In genomic region chr17:64123732-64124131, GRCm38 (mm10) we compare ENCODE assay signal across 15 mouse cellular contexts.
A peak's percentile ranks its signal among the peaks of the same experiment; 100 is the strongest.
DNase-seq lines count a peak whose midpoint lies in the region; ATAC-seq and TF ChIP-seq lines count a peak whose summit lies in the region.
"Had no signal": no experiment of that assay in that cellular context is flagged by ENCODE, and none has a peak within 500 bp of the region (broad histone marks: within the 10 kb centered on the region; RNA-seq: fewer than 3 reads in every experiment).

No protein-coding gene starts in this region.

- 97% methylated on average over 3 of the region's 3 CpGs for WGBS in midbrain, embryonic 11.5 days
- WGBS in midbrain, postnatal 0 days, result 79% methylated on average over 3 of the region's 3 CpGs

- no peak overlapping the region for H3K27ac ChIP-seq in midbrain, embryonic 11.5 days (ENCODE audit: low read depth, low read length)
- H3K27ac ChIP-seq in midbrain, postnatal 0 days (ENCODE audit: low read depth, low read length), result no peak overlapping the region
- H3K27ac ChIP-seq: embryonic facial prominence, embryonic 15.5 days; hindbrain, embryonic 13.5 days; intestine, embryonic 15.5 days; midbrain, embryonic 10.5 days had no signal

- H3K9me3 ChIP-seq in midbrain, embryonic 11.5 days (ENCODE audit: control insufficient read depth, low read length), result no peaks in the 10 kb centered on the region
- no peaks in the 10 kb centered on the region for H3K9me3 ChIP-seq in midbrain, postnatal 0 days (ENCODE audit: low read length)
- H3K9me3 ChIP-seq: embryonic facial prominence, embryonic 15.5 days; hindbrain, embryonic 13.5 days; intestine, embryonic 15.5 days; midbrain, embryonic 10.5 days had no signal

- no peaks in the 10 kb centered on the region for H3K27me3 ChIP-seq in midbrain, embryonic 11.5 days (ENCODE audit: control insufficient read depth, insufficient read depth, low read length)
- no peaks in the 10 kb centered on the region for H3K27me3 ChIP-seq in midbrain, postnatal 0 days (ENCODE audit: insufficient read depth, low read length)
- H3K27me3 ChIP-seq: embryonic facial prominence, embryonic 15.5 days; hindbrain, embryonic 13.5 days; intestine, embryonic 15.5 days had no signal

- H3K4me1 ChIP-seq in midbrain, embryonic 11.5 days (ENCODE audit: control insufficient read depth, insufficient read depth, low read length), result no peaks in the 10 kb centered on the region
- H3K4me1 ChIP-seq in midbrain, postnatal 0 days (ENCODE audit: insufficient read depth, low read length), result no peaks in the 10 kb centered on the region
- H3K4me1 ChIP-seq: hindbrain, embryonic 13.5 days; intestine, embryonic 15.5 days; midbrain, embryonic 10.5 days had no signal

- no peak overlapping the region for H3K4me2 ChIP-seq in midbrain, embryonic 11.5 days
- no peak overlapping the region for H3K4me2 ChIP-seq in midbrain, postnatal 0 days (ENCODE audit: low read depth, low read length, poor library complexity, severe bottlenecking)
- H3K4me2 ChIP-seq: embryonic facial prominence, embryonic 15.5 days; hindbrain, embryonic 13.5 days; intestine, embryonic 15.5 days; lung, embryonic 14.5 days had no signal

- peak; percentile 50 for DNase-seq in gastrocnemius, postnatal 25 days
- no peak for DNase-seq in gastrocnemius, postnatal 10 days
- DNase-seq in midbrain, embryonic 11.5 days (ENCODE audit: low spot score, missing footprints), result peak; percentile 75
- no peak for DNase-seq in midbrain, postnatal 0 days (ENCODE audit: low spot score)
- DNase-seq in heart, postnatal 4 days, result peak; percentile 34
- no peak for DNase-seq in left cerebral cortex, adult 11 months (ENCODE audit: low spot score)
- DNase-seq in natural killer cell, adult 2 months (ENCODE audit: low spot score in 2 of 2), result no peak
- DNase-seq in embryo, embryonic 10.5 days (ENCODE audit: low spot score), result no peak
- DNase-seq: cerebellum, adult 11 months; lung, embryonic 14.5 days; thymus, postnatal 25 days had no signal

- ATAC-seq in midbrain, embryonic 11.5 days (ENCODE audit: low FRiP score), result no peak
- no peak for ATAC-seq in midbrain, postnatal 0 days (ENCODE audit: low FRiP score)
- ATAC-seq: intestine, embryonic 15.5 days had no signal

- H3K9ac ChIP-seq in midbrain, embryonic 11.5 days (ENCODE audit: low read length), result no peak overlapping the region
- H3K9ac ChIP-seq in midbrain, postnatal 0 days (replicated peaks; ENCODE audit: low read length, poor library complexity, severe bottlenecking), result no peak overlapping the region
- H3K9ac ChIP-seq: embryonic facial prominence, embryonic 15.5 days; hindbrain, embryonic 13.5 days; intestine, embryonic 15.5 days; lung, embryonic 14.5 days had no signal

- H3K4me3 ChIP-seq in midbrain, embryonic 11.5 days (ENCODE audit: low read depth, low read length), result no peak overlapping the region
- H3K4me3 ChIP-seq in midbrain, postnatal 0 days (ENCODE audit: low read depth, low read length), result no peak overlapping the region
- H3K4me3 ChIP-seq: embryonic facial prominence, embryonic 15.5 days; hindbrain, embryonic 13.5 days; intestine, embryonic 15.5 days; midbrain, embryonic 10.5 days had no signal

- H3K36me3 ChIP-seq in midbrain, embryonic 11.5 days (ENCODE audit: control insufficient read depth, insufficient read depth, low read length), result no peaks in the 10 kb centered on the region
- H3K36me3 ChIP-seq in midbrain, postnatal 0 days (ENCODE audit: insufficient read depth, low read length), result no peaks in the 10 kb centered on the region; the same call in 1 of the 2 replicates
- H3K36me3 ChIP-seq: embryonic facial prominence, embryonic 15.5 days; hindbrain, embryonic 13.5 days; intestine, embryonic 15.5 days; midbrain, embryonic 10.5 days had no signal

- TF ChIP-seq CTCF in midbrain, postnatal 0 days (IDR thresholded peaks at IDR 0.05), result no peak

Comparison
In these comparisons a context has a peak if more than half of its experiments do, and no peak if none do; other contexts are left out.
1. DNase-seq: peak in gastrocnemius, postnatal 25 days (single experiment), midbrain, embryonic 11.5 days (single experiment) and heart, postnatal 4 days (single experiment); none in gastrocnemius, postnatal 10 days (single experiment), midbrain, postnatal 0 days (single experiment), left cerebral cortex, adult 11 months (single experiment), natural killer cell, adult 2 months (0 of 2) and embryo, embryonic 10.5 days (single experiment).